Mouse (Mus musculus) liver, postnatal 0 days (tissue): Measurements from ENCODE around the gene Prmt6. TPM values are rescaled to one million over a fixed set of nuclear protein-coding genes. Genes with fewer than 3 reads are reported as not detected.

Source experiments
- ATAC-seq: fragments of 200-750 bp; cut with Nextera tagmentation; 2 replicates; pipeline ENCODE4 v1.8.0; 2017; ENCODE audit warnings: mild to moderate bottlenecking, moderate library complexity
- DNase-seq: peaks from one replicate; pipeline ENCODE4 v3.0.0-alpha.2; 2016
- H3K27ac ChIP-seq: fragments of 300-500 bp; sonication (generic); 2 replicates; pipeline ENCODE4 v1.5.1; 2014; ENCODE audit warnings: antibody characterized with exemption, moderate library complexity, mild to moderate bottlenecking, low read depth
- H3K27me3 ChIP-seq: fragments of 300-500 bp; sonication (generic); 2 replicates; pipeline ENCODE4 v1.6.1; 2014; ENCODE audit warnings: low read length, control low read depth, mixed read lengths; ENCODE audit not compliant: insufficient read depth
- H3K36me3 ChIP-seq: fragments of 300-500 bp; sonication (generic); replicated peaks from 2 replicates; pipeline ENCODE4 v1.6.1; 2014; ENCODE audit warnings: mild to moderate bottlenecking, control low read depth, low read length, moderate library complexity, mixed read lengths; ENCODE audit not compliant: insufficient read depth
- H3K4me1 ChIP-seq: fragments of 300-500 bp; sonication (generic); 2 replicates; pipeline ENCODE4 v1.6.1; 2014; ENCODE audit warnings: antibody characterized with exemption, mild to moderate bottlenecking, control low read depth; ENCODE audit not compliant: insufficient read depth
- H3K4me2 ChIP-seq: fragments of 300-500 bp; sonication (generic); 2 replicates; pipeline ENCODE4 v1.6.1; 2014; ENCODE audit warnings: low read depth, mild to moderate bottlenecking, low read length, moderate library complexity, mixed read lengths
- H3K4me3 ChIP-seq: fragments of 300-500 bp; sonication (generic); 2 replicates; pipeline ENCODE4 v1.5.1; 2014; ENCODE audit warnings: low read depth, low read length
- H3K9ac ChIP-seq: fragments of 300-500 bp; sonication (generic); replicated peaks from 2 replicates; pipeline ENCODE4 v1.6.1; 2014; ENCODE audit warnings: mild to moderate bottlenecking, moderate library complexity
- H3K9me3 ChIP-seq: fragments of 300-500 bp; sonication (generic); 2 replicates; pipeline ENCODE4 v1.6.1; 2016; ENCODE audit warnings: mild to moderate bottlenecking, control low read depth, low read length, mixed read lengths
- CTCF ChIP-seq: sonication (generic); IDR thresholded peaks from 2 replicates; pipeline ENCODE4 v1.5.1; 2016; ENCODE audit warnings: antibody characterized with exemption, low read depth
- EP300 ChIP-seq: IDR thresholded peaks from 2 replicates; pipeline ENCODE4 v1.6.1; 2016; ENCODE audit warnings: antibody characterized with exemption, low read depth, mild to moderate bottlenecking
- WGBS: fragments of 180-500 bp; shearing (Covaris S2); extraction: QIAGEN DNeasy Blood & Tissue Kit; methylation state at CpG from one replicate; pipeline ENCODE4 v1.1.7; 2014; ENCODE audit not compliant: insufficient replicate concordance; 5-methylcytosine and 5-hydroxymethylcytosine counted together
- polyA plus RNA-seq: library from polyadenylated mRNA; unstranded; fragments of >200 nt; fragmentation: Nextera tagmentation; extraction: Ambion mirVana; gene quantifications from 2 replicates; pipeline ENCODE4 v1.2.1, GENCODE M21; 2015

Prmt6 gene
- polyA plus RNA-seq: 6.3 and 7.1 TPM in 2 replicates

DNA sequence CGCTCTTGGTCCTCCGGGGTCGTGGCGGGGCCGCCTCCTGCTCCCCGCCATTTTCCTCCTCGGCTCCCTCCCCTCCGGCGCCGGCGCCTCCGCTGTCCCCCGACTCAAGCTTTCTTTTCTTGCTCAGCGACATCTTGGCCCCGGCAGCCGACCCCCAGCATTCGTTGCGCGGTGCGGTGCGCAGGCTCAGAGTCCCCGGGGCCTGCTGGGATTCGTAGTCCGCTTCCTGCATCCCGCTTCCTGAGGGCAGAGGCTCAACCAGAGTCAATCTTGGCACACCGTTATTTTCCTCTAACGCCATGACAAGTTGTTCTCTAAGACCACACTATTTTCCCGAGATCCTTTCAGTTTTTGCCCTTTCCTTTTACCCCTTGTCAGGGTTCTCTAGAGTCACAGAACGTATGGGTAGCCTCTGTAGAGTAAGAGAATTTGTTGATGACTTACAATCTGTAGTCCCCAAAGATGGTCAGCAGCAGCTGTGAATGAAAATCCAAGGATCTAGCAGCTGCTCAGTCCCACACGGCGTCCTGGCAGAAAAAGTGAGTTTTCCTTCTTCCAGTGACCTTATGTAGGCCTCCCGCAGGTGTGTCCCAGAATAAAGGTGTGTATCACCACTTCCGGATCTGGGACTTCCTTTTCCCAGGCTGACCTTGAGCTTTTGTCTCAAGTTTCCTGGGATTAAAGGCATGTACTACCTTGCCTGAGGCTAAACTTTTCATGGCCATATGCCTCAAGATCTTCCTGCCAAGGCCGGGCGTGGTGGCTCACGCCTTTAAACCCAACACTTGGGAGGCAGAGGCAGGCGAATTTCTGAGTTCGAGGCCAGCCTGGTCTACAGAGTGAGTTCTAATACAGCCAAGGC lies at the start of gene Prmt6:
Gene Prmt6, minus strand, starts transcription at position 160 of the 862 bp plus-strand sequence.
- TF ChIP-seq EP300 (no peak), CTCF (no peak)
- DNase-seq (peak; percentile 88), ATAC-seq (peak; percentile 86)
- WGBS: 19% methylated on average over 35 of the region's 38 CpGs
- Histone ChIP-seq H3K4me2 (peak within 1 kb of the TSS; percentile 90), H3K9ac (peak within 1 kb of the TSS; percentile 94), H3K36me3 (no peaks in the 10 kb centered on the region; the same call in 1 of the 2 replicates), H3K4me1 (peaks cover 13% of the 10 kb centered on the region), H3K9me3 (no peaks in the 10 kb centered on the region), H3K4me3 (peak within 1 kb of the TSS; percentile 96), H3K27ac (peak within 1 kb of the TSS; percentile 60), H3K27me3 (no peaks in the 10 kb centered on the region)

DNA sequence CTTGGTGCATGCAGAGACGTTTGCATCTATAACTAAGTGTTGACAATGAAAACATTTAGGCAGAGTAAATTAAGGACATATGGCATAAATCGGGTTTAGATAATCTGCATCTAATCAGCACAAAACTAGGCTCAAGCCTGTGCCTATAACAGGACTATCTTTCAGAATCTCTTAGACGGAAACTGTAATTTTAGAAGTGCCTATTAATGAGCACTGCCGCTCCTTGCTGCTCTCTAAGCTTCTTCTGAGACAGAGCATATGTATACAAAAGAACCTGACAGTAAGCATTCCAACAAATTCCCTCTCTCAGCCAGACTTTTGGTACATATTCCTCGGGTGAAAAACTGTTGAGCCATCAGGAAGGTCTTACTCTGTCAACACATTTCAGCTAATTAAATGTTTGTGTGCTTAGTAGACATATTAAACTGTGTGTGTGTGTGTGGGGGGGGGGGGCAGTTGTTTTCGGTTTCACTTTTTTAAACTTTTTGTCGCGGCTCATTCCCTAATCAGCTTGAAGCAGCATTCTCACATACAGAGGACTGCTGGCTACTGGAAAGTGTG lies 39.8 kb upstream of the Prmt6 start:
- no peak for TF ChIP-seq EP300
- no peak for TF ChIP-seq CTCF
- no peak overlapping the region for H3K9ac ChIP-seq
- H3K36me3 ChIP-seq: no peaks in the 10 kb centered on the region
- no peaks in the 10 kb centered on the region for H3K27me3 ChIP-seq
- no peaks in the 10 kb centered on the region for H3K9me3 ChIP-seq
- H3K4me2 ChIP-seq: no peak overlapping the region
- DNase-seq (no peak), ATAC-seq (no peak)
- no peak overlapping the region for H3K4me3 ChIP-seq
- no peaks in the 10 kb centered on the region for H3K4me1 ChIP-seq
- WGBS: 64% methylated on average over 8 of the region's 8 CpGs
- no peak overlapping the region for H3K27ac ChIP-seq

DNA sequence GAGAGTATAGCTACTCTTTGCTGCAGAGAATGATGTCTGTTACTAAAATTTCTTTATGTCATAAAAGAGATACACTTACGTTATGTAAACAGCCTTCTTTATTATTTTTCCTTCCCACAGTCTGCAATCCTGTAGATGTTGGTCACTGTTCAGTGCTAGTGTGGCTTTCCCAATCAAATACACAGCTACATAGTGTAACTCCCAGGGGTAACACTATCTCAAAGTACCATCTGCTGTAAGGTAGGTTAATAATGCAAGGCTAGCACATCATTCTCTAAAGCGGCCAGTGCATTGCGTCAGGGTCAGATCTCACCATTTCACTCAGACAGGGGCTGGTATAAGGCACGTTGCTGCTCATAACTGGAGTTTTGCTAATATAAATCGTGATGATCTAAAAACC lies 31.9 kb upstream of the Prmt6 start:
- DNase-seq: no peak
- no peaks in the 10 kb centered on the region for H3K9me3 ChIP-seq
- no peak for ATAC-seq
- H3K4me2 ChIP-seq: no peak overlapping the region
- no peaks in the 10 kb centered on the region for H3K4me1 ChIP-seq
- 78% methylated on average over 5 of the region's 5 CpGs for WGBS
- H3K27me3 ChIP-seq: no peaks in the 10 kb centered on the region
- no peaks in the 10 kb centered on the region for H3K36me3 ChIP-seq
- H3K9ac ChIP-seq: no peak overlapping the region
- H3K27ac ChIP-seq: no peak overlapping the region
- no peak overlapping the region for H3K4me3 ChIP-seq
- TF ChIP-seq CTCF: no peak
- no peak for TF ChIP-seq EP300

DNA sequence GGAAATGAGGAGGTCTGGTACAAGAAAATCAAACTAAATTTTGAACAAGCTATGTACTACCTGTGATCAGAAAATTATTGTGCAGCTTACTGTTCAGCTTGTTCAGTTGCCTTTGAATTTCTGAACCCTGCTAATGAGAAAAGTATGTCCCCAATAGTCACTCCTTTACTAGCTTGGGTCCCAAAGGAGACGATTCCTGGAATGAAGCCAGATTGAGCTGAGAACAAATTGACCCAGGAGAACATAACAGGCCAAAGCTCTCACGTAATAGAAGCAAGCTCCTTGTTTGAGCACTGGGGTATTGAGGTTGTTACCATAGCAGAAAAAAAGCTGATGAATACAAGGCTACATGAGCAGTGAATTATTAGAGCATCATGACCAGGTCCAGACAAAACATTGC lies 17.0 kb upstream of the Prmt6 start:
- Histone ChIP-seq H3K4me3 (no peak overlapping the region), H3K9me3 (no peaks in the 10 kb centered on the region), H3K27ac (no peak overlapping the region), H3K9ac (no peak overlapping the region), H3K4me2 (no peak overlapping the region), H3K36me3 (no peaks in the 10 kb centered on the region), H3K27me3 (no peaks in the 10 kb centered on the region), H3K4me1 (no peaks in the 10 kb centered on the region)
- WGBS: 54% methylated on average over 2 of the region's 2 CpGs
- TF ChIP-seq EP300 (no peak), CTCF (no peak)
- ATAC-seq (no peak), DNase-seq (no peak)

DNA sequence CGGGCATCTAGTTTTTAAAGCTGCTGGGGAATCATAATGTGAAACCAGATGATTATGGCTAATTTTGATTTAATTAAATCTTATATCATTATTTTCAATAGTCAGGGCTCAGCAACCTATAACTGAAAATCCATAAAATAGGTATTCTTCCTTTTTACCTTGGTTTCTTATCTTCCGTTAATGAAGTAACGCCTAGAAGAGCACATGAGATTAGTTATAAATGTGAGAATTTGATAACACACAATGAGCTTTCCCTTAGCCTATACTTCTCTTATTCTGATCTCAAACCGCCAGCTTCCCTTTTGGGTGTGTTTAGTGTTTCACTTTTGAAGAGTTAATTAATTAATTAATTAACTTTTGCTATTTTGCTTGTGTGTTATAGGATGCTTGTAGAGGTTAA lies 2.3 kb upstream of the Prmt6 start:
- no peaks in the 10 kb centered on the region for H3K9me3 ChIP-seq
- no peak overlapping the region for H3K9ac ChIP-seq
- TF ChIP-seq CTCF (no peak), EP300 (no peak)
- H3K4me2 ChIP-seq: no peak overlapping the region
- no peak overlapping the region for H3K4me3 ChIP-seq
- H3K4me1 ChIP-seq: peaks cover 13% of the 10 kb centered on the region
- DNase-seq: no peak
- 81% methylated on average over 4 of the region's 4 CpGs for WGBS
- ATAC-seq: no peak
- no peaks in the 10 kb centered on the region for H3K27me3 ChIP-seq
- no peak overlapping the region for H3K27ac ChIP-seq
- no peaks in the 10 kb centered on the region for H3K36me3 ChIP-seq

DNA sequence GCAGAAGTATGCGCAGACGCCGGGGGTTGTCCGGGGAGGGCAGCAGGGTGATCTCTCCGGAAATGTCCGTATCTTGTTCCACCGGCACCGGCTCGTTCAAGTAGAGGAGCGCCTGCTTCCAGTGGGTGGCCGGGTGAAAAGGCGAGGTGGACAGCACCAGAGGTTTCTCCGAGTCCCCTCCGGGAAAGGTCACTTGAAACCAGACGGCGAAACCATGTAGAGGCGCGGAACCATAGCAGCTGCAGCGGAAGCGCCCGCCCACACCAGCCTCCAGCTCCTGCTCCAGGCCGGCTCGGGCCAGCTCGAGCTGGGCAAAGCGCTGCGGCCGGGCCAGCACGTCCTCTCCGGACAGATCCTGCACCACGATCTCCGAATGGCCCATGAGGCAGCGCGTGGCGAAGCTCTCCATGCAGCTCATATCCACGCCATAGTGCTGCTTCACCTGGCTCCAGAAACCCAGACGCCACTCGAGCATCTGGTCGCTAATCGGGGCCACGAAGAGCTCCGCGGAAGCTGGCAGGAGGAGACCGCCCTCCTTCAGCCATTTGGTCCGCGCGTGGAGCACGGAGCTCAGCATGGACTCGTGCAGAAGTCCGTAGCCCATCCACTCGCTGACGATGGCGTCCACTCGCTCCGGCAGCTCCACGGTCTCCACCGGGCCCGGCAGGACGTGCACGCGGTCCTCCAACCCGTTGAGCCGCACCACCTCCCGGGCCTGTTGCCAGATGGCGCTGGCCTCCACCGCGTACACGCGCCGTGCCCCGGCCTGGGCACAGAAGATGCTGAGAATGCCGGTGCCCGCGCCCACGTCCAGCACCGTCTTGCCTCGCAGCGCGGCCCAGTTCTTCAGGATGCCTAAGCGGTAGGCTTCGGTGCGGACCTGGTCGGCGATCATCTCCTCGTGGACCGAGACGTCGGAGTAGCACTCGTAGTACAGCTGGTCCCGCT lies 633 bp downstream of the Prmt6 start:
- H3K4me2 ChIP-seq: peak overlapping the region; percentile 90
- H3K9ac ChIP-seq: peak overlapping the region; percentile 94
- ATAC-seq (peak; percentile 85), DNase-seq (peak; percentile 73)
- H3K4me3 ChIP-seq: peak overlapping the region; percentile 96
- under 1% methylated on average over 87 of the region's 89 CpGs for WGBS
- H3K4me1 ChIP-seq: peaks cover 13% of the 10 kb centered on the region
- no peaks in the 10 kb centered on the region for H3K9me3 ChIP-seq
- peak overlapping the region; percentile 60 for H3K27ac ChIP-seq
- H3K36me3 ChIP-seq: no peaks in the 10 kb centered on the region; the same call in 1 of the 2 replicates
- TF ChIP-seq CTCF (peak; percentile 11; the same call in 1 of the 2 replicates), EP300 (no peak)
- H3K27me3 ChIP-seq: no peaks in the 10 kb centered on the region
